Mouse (Mus musculus) bone marrow macrophage, adult 2 months (primary cell): ENCODE data around the gene Gm853. TPM values are rescaled to one million over a fixed set of nuclear protein-coding genes. Genes with fewer than 3 reads are reported as not detected.
A peak's percentile ranks its signal among the peaks of the same experiment; 100 is the strongest.

Experiments
- H3K27ac ChIP-seq: 2 replicates; pipeline ENCODE4 v1.5.1; 2012; ENCODE audit warnings: low read depth, low read length; ENCODE audit not compliant: insufficient read depth
- H3K4me1 ChIP-seq: 2 replicates; pipeline ENCODE4 v1.6.1; 2012; ENCODE audit warnings: low read length; ENCODE audit not compliant: control insufficient read depth, insufficient read depth
- H3K4me3 ChIP-seq: 2 replicates; pipeline ENCODE4 v1.5.1; 2012; ENCODE audit warnings: mild to moderate bottlenecking, low read length, moderate library complexity; ENCODE audit not compliant: insufficient read depth
- CTCF ChIP-seq: IDR thresholded peaks from 2 replicates; pipeline ENCODE4 v1.5.1; 2012; ENCODE audit warnings: low read depth, mild to moderate bottlenecking, low read length, moderate library complexity
- POLR2A ChIP-seq: IDR thresholded peaks from 2 replicates; pipeline ENCODE4 v1.6.1; 2012; ENCODE audit warnings: mild to moderate bottlenecking, low read depth, low read length, borderline replicate concordance
- polyA plus RNA-seq: library from polyadenylated mRNA; stranded (reverse); fragments of >200 nt; gene quantifications from 2 replicates; pipeline ENCODE4 v1.2.4, GENCODE M21; 2012; ENCODE audit not compliant: missing spikeins, insufficient read depth, insufficient read length

Gene Gm853
- polyA plus RNA-seq, 1 experiment, result not detected

GRCm38 (mm10) chr4:130192266-130192665, 29.9 kb downstream of the Gm853 start:
- TF ChIP-seq CTCF (no peak), POLR2A (no peak)
- Histone ChIP-seq H3K4me3 (no peak overlapping the region), H3K4me1 (no peaks in the 10 kb centered on the region), H3K27ac (no peak overlapping the region)

- Histone ChIP-seq H3K4me1 (no peaks in the 10 kb centered on the region), H3K27ac (no peak overlapping the region), H3K4me3 (no peak overlapping the region)
- no peak for TF ChIP-seq CTCF
These were observed 32.6 kb downstream of the Gm853 start for GRCm38 (mm10) chr4:130189606-130190005.

- Histone ChIP-seq H3K4me3 (no peak overlapping the region), H3K4me1 (no peaks in the 10 kb centered on the region)
- TF ChIP-seq POLR2A (no peak), CTCF (peak; percentile 84)
These were observed 33.3 kb downstream of the Gm853 start for GRCm38 (mm10) chr4:130188806-130189297.

GRCm38 (mm10) chr4:130186891-130187290, 35.3 kb downstream of the Gm853 start:
- no peaks in the 10 kb centered on the region for H3K4me1 ChIP-seq
- H3K4me3 ChIP-seq, result no peak overlapping the region
- no peak overlapping the region for H3K27ac ChIP-seq
- TF ChIP-seq POLR2A, result no peak
- no peak for TF ChIP-seq CTCF

More at GRCm38 (mm10) chr4:130188806-130189297, 33.3 kb downstream of the Gm853 start:
- H3K27ac ChIP-seq, result no peak overlapping the region

DNA sequence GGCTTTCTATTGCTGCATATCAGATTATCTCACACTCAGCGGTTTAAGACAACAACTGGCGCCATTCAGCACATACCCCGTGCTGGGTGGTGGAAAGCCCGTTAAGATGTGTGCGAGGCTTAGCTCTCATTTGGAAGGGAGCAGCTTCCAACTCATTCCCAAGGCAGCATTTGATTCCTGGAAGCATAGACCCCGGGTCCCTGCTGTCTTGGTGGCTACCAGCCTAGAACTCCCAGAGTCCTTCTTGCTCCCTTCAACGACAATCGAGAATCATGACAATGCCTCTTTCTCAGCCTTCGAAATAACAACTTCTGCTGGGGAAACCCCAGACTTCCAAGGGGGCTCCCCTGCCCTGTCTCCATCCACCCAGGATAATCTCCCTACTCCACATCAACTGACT, 35.8 kb downstream of the Gm853 start:
- Histone ChIP-seq H3K4me1 (no peaks in the 10 kb centered on the region), H3K4me3 (no peak overlapping the region), H3K27ac (no peak overlapping the region)
- TF ChIP-seq CTCF, result no peak
- TF ChIP-seq POLR2A, result no peak

GRCm38 (mm10) chr4:130183879-130184278, 38.3 kb downstream of the Gm853 start:
- H3K4me1 ChIP-seq, result no peaks in the 10 kb centered on the region
- no peak for TF ChIP-seq POLR2A
- TF ChIP-seq CTCF, result no peak
- H3K27ac ChIP-seq, result no peak overlapping the region
- H3K4me3 ChIP-seq, result no peak overlapping the region

GRCm38 (mm10) chr4:130183023-130183422, 39.2 kb downstream of the Gm853 start:
- Histone ChIP-seq H3K4me3 (no peak overlapping the region), H3K27ac (no peak overlapping the region), H3K4me1 (no peaks in the 10 kb centered on the region)
- no peak for TF ChIP-seq CTCF
- no peak for TF ChIP-seq POLR2A

- no peak overlapping the region for H3K4me3 ChIP-seq
- H3K4me1 ChIP-seq, result peaks cover 8% of the 10 kb centered on the region
- no peak overlapping the region for H3K27ac ChIP-seq
- no peak for TF ChIP-seq POLR2A
- no peak for TF ChIP-seq CTCF
These were observed 40.3 kb downstream of the Gm853 start for GRCm38 (mm10) chr4:130181886-130182285.

DNA sequence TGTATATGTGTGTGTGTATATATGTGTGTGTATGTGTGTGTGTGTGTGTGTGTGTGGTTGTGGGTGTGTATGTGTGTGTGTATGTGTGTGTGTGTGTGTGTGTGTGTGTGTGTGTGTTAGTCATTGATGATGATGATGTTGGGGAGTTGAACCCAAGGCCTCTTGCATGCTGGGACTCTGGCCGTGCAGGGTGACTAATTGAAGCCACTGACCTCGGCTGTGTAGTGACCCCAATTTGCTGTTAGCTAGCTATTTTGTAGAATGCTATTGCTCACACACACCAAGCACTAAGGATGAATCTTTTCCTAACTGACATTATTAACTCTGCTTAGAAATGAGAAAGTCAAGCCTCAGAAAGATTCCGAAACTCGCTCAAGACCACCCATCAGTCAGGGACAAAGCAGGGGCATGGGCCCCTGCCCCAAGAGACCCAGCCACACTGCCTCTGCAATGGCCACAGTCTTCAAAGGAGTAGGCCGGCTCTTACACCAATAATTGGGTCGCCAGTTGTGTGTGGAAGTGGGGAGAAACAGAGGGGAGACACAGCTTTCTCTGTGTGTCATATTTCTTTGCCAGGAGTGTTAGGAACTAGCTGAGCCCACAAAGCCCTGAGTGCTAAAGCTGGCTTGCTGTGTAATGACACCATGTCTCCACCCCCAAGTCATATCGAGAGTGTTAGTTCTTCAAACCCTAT, 41.1 kb downstream of the Gm853 start:
- Histone ChIP-seq H3K4me1 (peaks cover 10% of the 10 kb centered on the region), H3K4me3 (no peak overlapping the region), H3K27ac (no peak overlapping the region)
- no peak for TF ChIP-seq CTCF
- no peak for TF ChIP-seq POLR2A

DNA sequence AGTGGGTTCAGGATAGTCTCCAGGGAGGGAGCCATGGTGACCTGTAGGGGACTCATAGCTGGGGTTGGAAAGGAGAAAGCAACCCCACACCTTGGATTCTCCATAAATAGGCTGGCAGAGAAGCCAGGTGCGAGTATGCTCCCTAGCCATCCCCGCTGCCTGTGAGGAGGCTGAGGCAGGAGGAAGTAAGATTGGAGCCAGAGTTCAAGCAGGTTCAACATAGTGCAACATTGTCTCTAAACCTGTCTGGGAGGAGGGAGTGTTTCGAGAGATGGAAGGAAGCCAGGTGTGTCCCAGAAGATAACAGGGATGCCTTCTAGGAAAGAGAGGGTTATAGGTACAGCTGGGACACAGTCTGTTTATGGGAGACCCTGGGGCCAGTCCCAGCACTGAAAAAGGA, 42.3 kb downstream of the Gm853 start:
- TF ChIP-seq POLR2A (no peak), CTCF (no peak)
- peaks cover 10% of the 10 kb centered on the region for H3K4me1 ChIP-seq
- no peak overlapping the region for H3K4me3 ChIP-seq
- no peak overlapping the region for H3K27ac ChIP-seq
